Mouse (Mus musculus) limb, embryonic 11.5 days (tissue): Measurements from ENCODE around the gene Rasl12. TPM values are rescaled to one million over a fixed set of nuclear protein-coding genes. Genes with fewer than 3 reads are reported as not detected.

Experiments
- ATAC-seq: fragments of 200-750 bp; cut with Nextera tagmentation; 2 replicates; pipeline ENCODE4 v1.8.0; 2017; ENCODE audit warnings: low read depth; ENCODE audit not compliant: insufficient number of reproducible peaks, low FRiP score, low TSS enrichment
- DNase-seq: peaks from one replicate; pipeline ENCODE4 v3.0.0-alpha.2; 2015; ENCODE audit warnings: low spot score
- H3K27ac ChIP-seq: fragments of 300-500 bp; sonication (generic); replicated peaks from 2 replicates; pipeline ENCODE4 v1.5.1; 2014; ENCODE audit warnings: low read depth, mild to moderate bottlenecking, low read length
- H3K27me3 ChIP-seq: fragments of 300-500 bp; sonication (generic); 2 replicates; pipeline ENCODE4 v1.6.1; 2014; ENCODE audit warnings: mild to moderate bottlenecking, low read length, mixed read lengths; ENCODE audit not compliant: control insufficient read depth, insufficient read depth
- H3K36me3 ChIP-seq: fragments of 300-500 bp; sonication (generic); 2 replicates; pipeline ENCODE4 v1.6.1; 2014; ENCODE audit warnings: mild to moderate bottlenecking, low read length, moderate library complexity, mixed read lengths; ENCODE audit not compliant: control insufficient read depth, insufficient read depth
- H3K4me1 ChIP-seq: fragments of 300-500 bp; sonication (generic); 2 replicates; pipeline ENCODE4 v1.6.1; 2014; ENCODE audit warnings: low read length, mixed read lengths; ENCODE audit not compliant: control insufficient read depth, insufficient read depth
- H3K4me2 ChIP-seq: fragments of 300-500 bp; sonication (generic); 2 replicates; pipeline ENCODE4 v1.6.1; 2014; ENCODE audit warnings: low read depth, mild to moderate bottlenecking, moderate library complexity; ENCODE audit not compliant: severe bottlenecking
- H3K4me3 ChIP-seq: fragments of 300-500 bp; sonication (generic); 2 replicates; pipeline ENCODE4 v1.5.1; 2014; ENCODE audit warnings: low read depth, low read length
- H3K9ac ChIP-seq: fragments of 300-500 bp; sonication (generic); 2 replicates; pipeline ENCODE4 v1.6.1; 2014; ENCODE audit warnings: mild to moderate bottlenecking, low read length
- H3K9me3 ChIP-seq: fragments of 300-500 bp; sonication (generic); 2 replicates; pipeline ENCODE4 v1.6.1; 2016; ENCODE audit warnings: low read length; ENCODE audit not compliant: control insufficient read depth
- WGBS: fragments of 180-500 bp; shearing (Covaris S2); extraction: QIAGEN DNeasy Blood & Tissue Kit; methylation state at CpG from one replicate; pipeline ENCODE4 v1.1.7; 2014; 5-methylcytosine and 5-hydroxymethylcytosine counted together
- polyA plus RNA-seq: library from polyadenylated mRNA; unstranded; fragments of >200 nt; fragmentation: Nextera tagmentation; extraction: Ambion mirVana; gene quantifications from 2 replicates; pipeline ENCODE4 v1.2.1, GENCODE M21; 2014

Gene Rasl12
- 7.5 and 9.7 TPM in 2 replicates for polyA plus RNA-seq

- H3K4me1 ChIP-seq, result no peaks in the 10 kb centered on the region
- peak within 1 kb of the TSS; percentile 69 for H3K9ac ChIP-seq
- peak within 1 kb of the TSS; percentile 45 for H3K4me3 ChIP-seq
- under 1% methylated on average over 24 of the region's 24 CpGs for WGBS
- no peaks in the 10 kb centered on the region for H3K27me3 ChIP-seq
- no peaks in the 10 kb centered on the region for H3K9me3 ChIP-seq
- peak within 1 kb of the TSS; percentile 80 for H3K4me2 ChIP-seq
- H3K27ac ChIP-seq, result no peak within 1 kb of the TSS
- no peaks in the 10 kb centered on the region for H3K36me3 ChIP-seq
- ATAC-seq (peak; percentile 68; the same call in 1 of the 2 replicates), DNase-seq (peak; percentile 88)
These were observed at the start of gene Rasl12 for GRCm38 (mm10) chr9:65398279-65398678. Gene Rasl12, plus strand, starts transcription at chr9:65398506.

GRCm38 (mm10) chr9:65353251-65353650, 45.1 kb upstream of the Rasl12 start:
- DNase-seq, result no peak
- no peaks in the 10 kb centered on the region for H3K27me3 ChIP-seq
- 91% methylated on average over 5 of the region's 5 CpGs for WGBS

GRCm38 (mm10) chr9:65356561-65356960, 41.7 kb upstream of the Rasl12 start:
- Histone ChIP-seq H3K27ac (no peak overlapping the region), H3K27me3 (no peaks in the 10 kb centered on the region), H3K4me3 (no peak overlapping the region), H3K9me3 (no peaks in the 10 kb centered on the region), H3K4me1 (no peaks in the 10 kb centered on the region), H3K4me2 (no peak overlapping the region), H3K36me3 (peaks cover 6% of the 10 kb centered on the region; the same call in 1 of the 2 replicates), H3K9ac (no peak overlapping the region)
- DNase-seq, result no peak
- no peak for ATAC-seq
- 91% methylated on average over 7 of the region's 7 CpGs for WGBS

More at GRCm38 (mm10) chr9:65353251-65353650, 45.1 kb upstream of the Rasl12 start:
- peaks cover 5% of the 10 kb centered on the region; the same call in 1 of the 2 replicates for H3K36me3 ChIP-seq
- no peak overlapping the region for H3K4me2 ChIP-seq
- no peaks in the 10 kb centered on the region for H3K9me3 ChIP-seq
- no peak for ATAC-seq
- H3K9ac ChIP-seq, result no peak overlapping the region
- no peaks in the 10 kb centered on the region for H3K4me1 ChIP-seq
- H3K4me3 ChIP-seq, result no peak overlapping the region
- H3K27ac ChIP-seq, result no peak overlapping the region

- H3K27ac ChIP-seq, result no peak overlapping the region
- no peak overlapping the region for H3K4me3 ChIP-seq
- no peak for ATAC-seq
- no peaks in the 10 kb centered on the region for H3K27me3 ChIP-seq
- no peak overlapping the region for H3K9ac ChIP-seq
- WGBS, result 93% methylated on average over 2 of the region's 2 CpGs
- H3K36me3 ChIP-seq, result peaks cover 6% of the 10 kb centered on the region; the same call in 1 of the 2 replicates
- no peak overlapping the region for H3K4me2 ChIP-seq
- no peaks in the 10 kb centered on the region for H3K4me1 ChIP-seq
- DNase-seq, result no peak
- H3K9me3 ChIP-seq, result no peaks in the 10 kb centered on the region
These were observed 41.3 kb upstream of the Rasl12 start for GRCm38 (mm10) chr9:65356971-65357370.

- Histone ChIP-seq H3K4me2 (no peak overlapping the region), H3K27ac (no peak overlapping the region), H3K4me1 (no peaks in the 10 kb centered on the region), H3K9ac (no peak overlapping the region), H3K4me3 (no peak overlapping the region), H3K36me3 (peaks cover 6% of the 10 kb centered on the region; the same call in 1 of the 2 replicates), H3K27me3 (no peaks in the 10 kb centered on the region), H3K9me3 (no peaks in the 10 kb centered on the region)
- 90% methylated on average over 1 of the region's 1 CpGs for WGBS
- ATAC-seq (no peak), DNase-seq (no peak)
These were observed 39.3 kb upstream of the Rasl12 start for GRCm38 (mm10) chr9:65358956-65359480.

- no peak for ATAC-seq
- H3K36me3 ChIP-seq, result 0 out of 2 replicates have a peak, but pooled peaks cover 2% of the 10 kb centered on the region
- DNase-seq, result no peak
- H3K4me1 ChIP-seq, result no peaks in the 10 kb centered on the region
- H3K9ac ChIP-seq, result no peak within 1 kb of the TSS
- H3K27ac ChIP-seq, result no peak within 1 kb of the TSS
- H3K4me3 ChIP-seq, result no peak within 1 kb of the TSS
- WGBS, result 94% methylated on average over 16 of the region's 16 CpGs
- H3K27me3 ChIP-seq, result no peaks in the 10 kb centered on the region
- H3K9me3 ChIP-seq, result no peaks in the 10 kb centered on the region
- H3K4me2 ChIP-seq, result no peak within 1 kb of the TSS
These were observed 37.5 kb upstream of the Rasl12 start, which contains the start of gene Ubap1l for GRCm38 (mm10) chr9:65360641-65361448. Gene Ubap1l, plus strand, starts transcription at chr9:65361041.

- Histone ChIP-seq H3K4me2 (no peak overlapping the region), H3K9ac (no peak overlapping the region), H3K27me3 (no peaks in the 10 kb centered on the region), H3K4me3 (no peak overlapping the region), H3K4me1 (no peaks in the 10 kb centered on the region), H3K36me3 (0 out of 2 replicates have a peak, but pooled peaks cover under 1% of the 10 kb centered on the region), H3K27ac (no peak overlapping the region), H3K9me3 (no peaks in the 10 kb centered on the region)
- 40% methylated on average over 9 of the region's 9 CpGs for WGBS
- DNase-seq (no peak), ATAC-seq (no peak)
These were observed 34.6 kb upstream of the Rasl12 start for GRCm38 (mm10) chr9:65363684-65364083.

- H3K9ac ChIP-seq, result no peak overlapping the region
- no peaks in the 10 kb centered on the region for H3K9me3 ChIP-seq
- ATAC-seq, result no peak
- WGBS, result 93% methylated on average over 7 of the region's 7 CpGs
- no peak overlapping the region for H3K4me3 ChIP-seq
- no peak for DNase-seq
- no peaks in the 10 kb centered on the region for H3K36me3 ChIP-seq
- H3K27me3 ChIP-seq, result no peaks in the 10 kb centered on the region
- H3K4me2 ChIP-seq, result no peak overlapping the region
- no peaks in the 10 kb centered on the region for H3K4me1 ChIP-seq
- no peak overlapping the region for H3K27ac ChIP-seq
These were observed 32.6 kb upstream of the Rasl12 start for GRCm38 (mm10) chr9:65365721-65366120.
